Mouse (Mus musculus) midbrain, embryonic 16.5 days (tissue): ENCODE results near the gene Prdm2. TPM values are rescaled to one million over a fixed set of nuclear protein-coding genes. Genes with fewer than 3 reads are reported as not detected.
A peak's percentile ranks its signal among the peaks of the same experiment; 100 is the strongest.

Source experiments
- microRNA-seq: library from miRNA; unstranded; fragments of <30 nt; microRNA quantifications from one replicate; pipeline ENCODE4, GENCODE M21; 2017
- polyA plus RNA-seq: library from polyadenylated mRNA; unstranded; fragments of >200 nt; fragmentation: Nextera tagmentation; extraction: Ambion mirVana; gene quantifications from 2 replicates; pipeline ENCODE4 v1.2.1, GENCODE M21; 2015

Prdm2 gene
- polyA plus RNA-seq, 1 experiment from 2014 or later: 13.4 TPM

Small RNA genes lying within 50 kb of the gene (microRNA-seq; reads per million reads assigned to microRNA genes)
- gene Mir7021: 6.7 reads per million, percentile 28 among the genes with 10 or more reads in this experiment

Other genes with a start within 250 kb of the Prdm2 start
- 36.1 and 40.2 TPM in 2 replicates for gene Pdpn, start 86.6 kb upstream of the Prdm2 start, polyA plus RNA-seq
- gene Lrrc38, start 136.8 kb upstream of the Prdm2 start, polyA plus RNA-seq: 0.40 and 0.52 TPM in 2 replicates
- not detected in 2 replicates for gene Pramel1, start 181.4 kb upstream of the Prdm2 start, polyA plus RNA-seq
- 25.2 and 27.0 TPM in 2 replicates for gene Pramef8, start 199.4 kb upstream of the Prdm2 start, polyA plus RNA-seq
- gene Oog4, start 237.3 kb upstream of the Prdm2 start, polyA plus RNA-seq: not detected in 2 replicates